9 mouse cellular contexts compared by ENCODE assay signal in the genomic region with DNA sequence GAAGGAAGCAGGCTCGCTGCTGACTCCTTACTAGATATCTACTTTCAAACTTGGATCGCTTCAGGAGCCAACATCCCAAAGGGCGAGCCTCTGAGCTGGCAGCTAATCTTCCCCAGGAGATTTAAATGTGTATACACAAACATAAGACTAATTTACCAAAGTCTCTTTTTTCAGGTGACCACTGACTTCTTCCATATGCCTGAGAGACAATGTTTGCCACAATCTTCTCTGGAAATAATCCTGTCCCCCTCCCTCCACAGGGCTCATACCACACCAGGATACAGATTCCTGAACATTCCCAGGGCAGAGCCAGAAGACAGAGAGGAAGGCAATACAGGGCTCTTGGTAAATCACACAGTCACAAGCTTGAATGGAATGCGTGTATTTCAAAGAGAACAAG. TPM values are rescaled to one million over a fixed set of nuclear protein-coding genes. Genes with fewer than 3 reads are reported as not detected.
A peak's percentile ranks its signal among the peaks of the same experiment; 100 is the strongest.
DNase-seq lines count a peak whose midpoint lies in the region; ATAC-seq and TF ChIP-seq lines count a peak whose summit lies in the region.
"Had no signal": no experiment of that assay in that cellular context is flagged by ENCODE, and none has a peak within 500 bp of the region (broad histone marks: within the 10 kb centered on the region; RNA-seq: fewer than 3 reads in every experiment).

No protein-coding gene starts in this region.

- no peak overlapping the region for H3K27ac ChIP-seq in heart, embryonic 12.5 days (ENCODE audit: poor library complexity, severe bottlenecking)
- no peak overlapping the region for H3K27ac ChIP-seq in CH12.LX (ENCODE audit: insufficient read depth, low read depth)
- no peak overlapping the region; the same call in 1 of the 2 replicates for H3K27ac ChIP-seq in forebrain, embryonic 14.5 days (ENCODE audit: low read depth, low read length)
- H3K27ac ChIP-seq in liver, embryonic 13.5 days, result no peak overlapping the region

- DNase-seq in heart, adult 18-20 months, result no peak
- DNase-seq in CH12.LX (ENCODE audit: extremely low read depth), result no peak
- no peak for DNase-seq in forebrain, embryonic 14.5 days (ENCODE audit: low spot score)
- no peak for DNase-seq in liver, embryonic 13.5 days
- DNase-seq in cerebellum, postnatal 4 days (ENCODE audit: low spot score in 2 of 2), result no peak
- no peak for DNase-seq in layer of hippocampus, postnatal 10 days (ENCODE audit: low spot score in 2 of 2)
- DNase-seq in layer of hippocampus, adult 9-11 months, result no peak
- DNase-seq: adrenal gland, adult 8-10 months had no signal

- no peak for ATAC-seq in heart, embryonic 12.5 days (ENCODE audit: insufficient number of reproducible peaks, low FRiP score)
- no peak for ATAC-seq in forebrain, embryonic 14.5 days
- no peak for ATAC-seq in liver, embryonic 13.5 days (ENCODE audit: low read depth)

- TF ChIP-seq RAD21 in CH12.LX (IDR thresholded peaks at IDR 0.05; ENCODE audit: low read depth, low read length), result no peak

- WGBS in heart, embryonic 12.5 days, result 76% methylated on average over 4 of the region's 4 CpGs
- WGBS in forebrain, embryonic 14.5 days, result 80% methylated on average over 4 of the region's 4 CpGs
- 72% methylated on average over 4 of the region's 4 CpGs for WGBS in liver, embryonic 13.5 days (ENCODE audit: insufficient replicate concordance)

- H3K4me2 ChIP-seq in heart, embryonic 12.5 days, result peak overlapping the region; percentile 89
- H3K4me2 ChIP-seq in CH12.LX (ENCODE audit: insufficient read depth, low read depth, poor library complexity, severe bottlenecking), result 0 out of 2 replicates have a peak overlapping the region, but pooled peaks have one; percentile 90
- peak overlapping the region; percentile 93 for H3K4me2 ChIP-seq in forebrain, embryonic 14.5 days (ENCODE audit: low read length)
- H3K4me2 ChIP-seq in liver, embryonic 13.5 days, result peak overlapping the region; percentile 89; the same call in 1 of the 2 replicates

- H3K4me3 ChIP-seq in heart, embryonic 12.5 days, result peak overlapping the region; percentile 95; the same call in 1 of the 2 replicates
- no peak overlapping the region for H3K4me3 ChIP-seq in CH12.LX (replicated peaks in 1 of 3; ENCODE audit: low read depth in 2 of 3, low read length in 2 of 3, poor library complexity in 1 of 3)
- peak overlapping the region; percentile 99 for H3K4me3 ChIP-seq in forebrain, embryonic 14.5 days (ENCODE audit: low read depth, low read length)
- H3K4me3 ChIP-seq in liver, embryonic 13.5 days (replicated peaks), result no peak overlapping the region

- H3K79me2 ChIP-seq in CH12.LX (replicated peaks; ENCODE audit: control insufficient read depth, extremely low read depth, insufficient read depth, poor library complexity, severe bottlenecking), result peaks cover 22% of the 10 kb centered on the region

- no peaks in the 10 kb centered on the region for H3K27me3 ChIP-seq in heart, embryonic 12.5 days (replicated peaks)
- peaks cover 2% of the 10 kb centered on the region for H3K27me3 ChIP-seq in CH12.LX (replicated peaks)
- H3K27me3 ChIP-seq in forebrain, embryonic 14.5 days (replicated peaks; ENCODE audit: control insufficient read depth, insufficient read depth, low read length), result no peaks in the 10 kb centered on the region
- peaks cover 32% of the 10 kb centered on the region for H3K27me3 ChIP-seq in liver, embryonic 13.5 days

- H3K9ac ChIP-seq in heart, embryonic 12.5 days, result peak overlapping the region; percentile 57
- no peak overlapping the region for H3K9ac ChIP-seq in CH12.LX (ENCODE audit: insufficient read depth, low read depth)
- peak overlapping the region; percentile 98 for H3K9ac ChIP-seq in forebrain, embryonic 14.5 days (ENCODE audit: low read length)
- H3K9ac ChIP-seq in liver, embryonic 13.5 days, result peak overlapping the region; percentile 84; the same call in 1 of the 2 replicates

- H3K4me1 ChIP-seq in heart, embryonic 12.5 days (replicated peaks), result peaks cover 30% of the 10 kb centered on the region
- peaks cover 0 to 32% of the 10 kb centered on the region in 2 experiments; a peak in 2 of 4 replicates for H3K4me1 ChIP-seq in CH12.LX (ENCODE audit: control insufficient read depth in 1 of 2, insufficient read depth in 2 of 2)
- H3K4me1 ChIP-seq in forebrain, embryonic 14.5 days (ENCODE audit: control insufficient read depth, insufficient read depth, low read length), result peaks cover 17% of the 10 kb centered on the region
- H3K4me1 ChIP-seq in liver, embryonic 13.5 days (replicated peaks), result peaks cover 34% of the 10 kb centered on the region

- dilution Hi-C loops in CH12.LX (cut with MboI; ENCODE audit: extremely low pct_ligation_motif_present, extremely low pct_unique_long_range_greater_than_20kb, low sequenced_read_pairs), result no loop called here

- TF ChIP-seq POLR2A in CH12.LX (IDR thresholded peaks at IDR 0.05; ENCODE audit: low read depth, low read length), result no peak

- peaks cover 27% of the 10 kb centered on the region for H3K9me3 ChIP-seq in heart, embryonic 12.5 days (replicated peaks)
- peaks cover 15% of the 10 kb centered on the region for H3K9me3 ChIP-seq in CH12.LX (replicated peaks; ENCODE audit: low read length)
- H3K9me3 ChIP-seq in forebrain, embryonic 14.5 days (replicated peaks; ENCODE audit: control insufficient read depth, low read length), result peaks cover 13% of the 10 kb centered on the region
- H3K9me3 ChIP-seq in liver, embryonic 13.5 days (replicated peaks), result peaks cover 10% of the 10 kb centered on the region; the same call in 1 of the 2 replicates

- TF ChIP-seq CTCF in CH12.LX (conservative IDR thresholded peaks at IDR 0.05 in 1 of 2, IDR thresholded peaks at IDR 0.05 in 1 of 2; ENCODE audit: low read depth in 2 of 2, low read length in 2 of 2), result no peak

- H3K36me3 ChIP-seq in heart, embryonic 12.5 days, result peaks cover 40% of the 10 kb centered on the region
- peaks cover 12 to 28% of the 10 kb centered on the region in 2 experiments for H3K36me3 ChIP-seq in CH12.LX (replicated peaks in 1 of 2; ENCODE audit: control insufficient read depth in 1 of 2, insufficient read depth in 1 of 2, low read length in 1 of 2)
- H3K36me3 ChIP-seq in forebrain, embryonic 14.5 days (ENCODE audit: control insufficient read depth, insufficient read depth, low read length), result peaks cover 21% of the 10 kb centered on the region
- H3K36me3 ChIP-seq in liver, embryonic 13.5 days, result peaks cover 17% of the 10 kb centered on the region

- in situ Hi-C loops in CH12.LX (cut with MboI; ENCODE audit: low pct_ligation_motif_present, low pct_unique_long_range_greater_than_20kb, low sequenced_read_pairs), result loop anchor here (5.0 to 25.0 kb wide), 2 partner anchors 82 to 427 kb away; a partner anchor contains a TSS

- TF ChIP-seq EP300 in CH12.LX (IDR thresholded peaks at IDR 0.05; ENCODE audit: low read length), result no peak

TF ChIP-seq in CH12.LX, 34 proteins besides CTCF, POLR2A, EP300 and RAD21:
- no peak for TF ChIP-seq JUN (IDR thresholded peaks at IDR 0.05; ENCODE audit: insufficient read depth, low read depth, low read length)
- TF ChIP-seq NRF1 (IDR thresholded peaks at IDR 0.05; ENCODE audit: low read depth, low read length), result no peak

RNA-seq across cellular contexts. Expression of a gene that starts 4.8 kb away (rescaled TPM):
- 169 and 173 TPM in 2 replicates for polyA plus RNA-seq in heart, embryonic 12.5 days (2016; fragmentation: Nextera tagmentation; extraction: Ambion mirVana)
- 1 to 10 TPM in 1 of 2 experiments, under 1 TPM in 1; 0.36 to 3.1 TPM for total RNA-seq in heart, adult 18-20 months (2021)
- total RNA-seq in CH12.LX (2012; rRNA removed) (0.38 and 0.76 TPM in 2 replicates), CH12.LX (2014; rRNA removed) (not detected in 2 replicates)
- 0.19 and 0.84 TPM in 2 replicates for polyA plus RNA-seq in CH12.LX (2012; ENCODE audit: insufficient read length, low read depth)
- polyA plus RNA-seq in forebrain, embryonic 14.5 days (2014; fragmentation: Nextera tagmentation; extraction: Ambion mirVana), result 6,589 and 7,102 TPM in 2 replicates
- polyA plus RNA-seq in liver, embryonic 13.5 days (2015; fragmentation: Nextera tagmentation; extraction: Ambion mirVana), result 34.5 and 35.9 TPM in 2 replicates
- 1,000 to 10,000 TPM; 1,193 to 1,435 TPM for total RNA-seq in layer of hippocampus, postnatal 10 days (2021)

RNA-seq across cellular contexts. Expression of a gene that starts 6.4 kb away (rescaled TPM):
- polyA plus RNA-seq in heart, embryonic 12.5 days (2016; fragmentation: Nextera tagmentation; extraction: Ambion mirVana), result 35.9 and 37.0 TPM in 2 replicates
- 10 to 100 TPM; 55.1 to 56.2 TPM for total RNA-seq in heart, adult 18-20 months (2021)
- total RNA-seq in CH12.LX (2012; rRNA removed) (10.7 and 14.0 TPM in 2 replicates), CH12.LX (2014; rRNA removed) (15.3 and 16.0 TPM in 2 replicates)
- 18.9 and 19.3 TPM in 2 replicates for polyA plus RNA-seq in CH12.LX (2012; ENCODE audit: insufficient read length, low read depth)
- polyA plus RNA-seq in forebrain, embryonic 14.5 days (2014; fragmentation: Nextera tagmentation; extraction: Ambion mirVana), result 240 and 254 TPM in 2 replicates
- 9.5 and 10.1 TPM in 2 replicates for polyA plus RNA-seq in liver, embryonic 13.5 days (2015; fragmentation: Nextera tagmentation; extraction: Ambion mirVana)
- 100 to 1,000 TPM; 140 to 151 TPM for total RNA-seq in layer of hippocampus, postnatal 10 days (2021)

Comparison
In these comparisons a context has a peak if more than half of its experiments do, and no peak if none do; other contexts are left out.
1. H3K4me3 ChIP-seq: peak in heart, embryonic 12.5 days (single experiment) and forebrain, embryonic 14.5 days (single experiment); none in CH12.LX (0 of 3) and liver, embryonic 13.5 days (single experiment).
2. RNA of a gene that starts 4.8 kb away (polyA plus RNA-seq): 6,589 to 7,102 TPM in forebrain, embryonic 14.5 days; 169 to 173 TPM in heart, embryonic 12.5 days, 34.5 to 35.9 TPM in liver, embryonic 13.5 days and 0.19 to 0.84 TPM in CH12.LX; every median in the first group is over 10 times any median in the second.
3. Peak in every context shown above with its lines, with median percentiles within 50 percentile points of each other: H3K4me2 ChIP-seq.